Mouse (Mus musculus) MEL (cell line): ENCODE results near the gene Dgcr8. TPM values are rescaled to one million over a fixed set of nuclear protein-coding genes. Genes with fewer than 3 reads are reported as not detected.

Experiments used
- DNase-seq: peaks from one replicate; pipeline ENCODE4 v3.0.0; 2011; ENCODE audit warnings: low read depth, low spot score
- H3K27ac ChIP-seq: 2 replicates; pipeline ENCODE4 v1.5.1; 2012; ENCODE audit warnings: low read depth, mild to moderate bottlenecking, control low read depth, low read length, moderate library complexity; ENCODE audit not compliant: control insufficient read depth
- H3K27me3 ChIP-seq, 2 experiments: fragments of 150-350 bp in 1 of 2; sonication (generic) in 1 of 2; 2 replicates each; pipeline ENCODE4 v1.6.1; 2012; ENCODE audit warnings: low read length in 2 of 2, mild to moderate bottlenecking in 2 of 2, improper control_type of control experiment in 1 of 2, moderate library complexity in 1 of 2; ENCODE audit not compliant: insufficient read depth in 2 of 2, control insufficient read depth in 1 of 2
- H3K36me3 ChIP-seq, 2 experiments: 2 replicates each; pipeline ENCODE4 v1.6.1; 2012 to 2014; ENCODE audit warnings: low read length in 2 of 2, improper control_type of control experiment in 1 of 2, inconsistent platforms in 1 of 2, mild to moderate bottlenecking in 1 of 2; ENCODE audit not compliant: insufficient read depth in 2 of 2, control insufficient read depth in 1 of 2
- H3K4me1 ChIP-seq, 2 experiments: fragments of 150-350 bp in 1 of 2; sonication (generic) in 1 of 2; 2 replicates each; pipeline ENCODE4 v1.6.1; 2012; ENCODE audit warnings: low read length in 2 of 2, improper control_type of control experiment in 1 of 2, mild to moderate bottlenecking in 1 of 2; ENCODE audit not compliant: insufficient read depth in 2 of 2, control insufficient read depth in 1 of 2
- H3K4me3 ChIP-seq, 2 experiments: fragments of 150-350 bp in 1 of 2; sonication (generic) in 1 of 2; 2 replicates each; pipeline ENCODE4 v1.5.1; 2012; ENCODE audit warnings: low read depth in 2 of 2, low read length in 2 of 2, mild to moderate bottlenecking in 2 of 2, moderate library complexity in 2 of 2, control low read depth in 1 of 2, improper control_type of control experiment in 1 of 2; ENCODE audit not compliant: control insufficient read depth in 1 of 2, insufficient read depth in 1 of 2
- H3K79me2 ChIP-seq: 2 replicates; pipeline ENCODE4 v1.6.1; 2012; ENCODE audit warnings: mild to moderate bottlenecking, low read length, moderate library complexity; ENCODE audit not compliant: control insufficient read depth, poor library complexity, insufficient read depth
- H3K9ac ChIP-seq: 2 replicates; pipeline ENCODE4 v1.6.1; 2012; ENCODE audit warnings: low read depth, mild to moderate bottlenecking, control low read depth, low read length, moderate library complexity; ENCODE audit not compliant: control insufficient read depth, poor library complexity, severe bottlenecking
- H3K9me3 ChIP-seq: fragments of 150-350 bp; sonication (generic); replicated peaks from 2 replicates; pipeline ENCODE4 v1.6.1; 2012; ENCODE audit warnings: mild to moderate bottlenecking, low read length, improper control_type of control experiment, moderate library complexity; ENCODE audit not compliant: insufficient read depth
- CHD1 ChIP-seq: IDR thresholded peaks from 2 replicates; pipeline ENCODE4 v1.6.1; 2012; ENCODE audit warnings: low read depth, mild to moderate bottlenecking, inconsistent platforms, low read length, improper control_type of control experiment
- CHD2 ChIP-seq: IDR thresholded peaks from 2 replicates; pipeline ENCODE4 v1.6.1; 2011; ENCODE audit warnings: low read length, improper control_type of control experiment
- E2F4 ChIP-seq: IDR thresholded peaks from 2 replicates; pipeline ENCODE4 v1.6.1; 2011; ENCODE audit warnings: low read depth, low read length, improper control_type of control experiment, borderline replicate concordance
- ELF1 ChIP-seq: IDR thresholded peaks from 2 replicates; pipeline ENCODE4 v1.6.1; 2014; ENCODE audit warnings: low read depth, mild to moderate bottlenecking, inconsistent platforms, low read length, improper control_type of control experiment, moderate library complexity
- ETS1 ChIP-seq: IDR thresholded peaks from 2 replicates; pipeline ENCODE4 v1.6.1; 2012; ENCODE audit warnings: low read depth, mild to moderate bottlenecking, inconsistent platforms, low read length, improper control_type of control experiment, moderate library complexity
- GABPA ChIP-seq: IDR thresholded peaks from 2 replicates; pipeline ENCODE4 v1.6.1; 2012; ENCODE audit warnings: low read depth, mild to moderate bottlenecking, inconsistent platforms, low read length, improper control_type of control experiment, moderate library complexity
- GATA1 ChIP-seq: IDR thresholded peaks from 2 replicates; pipeline ENCODE4 v1.6.1; 2011; ENCODE audit warnings: low read depth, low read length, improper control_type of control experiment
- HCFC1 ChIP-seq: IDR thresholded peaks from 2 replicates; pipeline ENCODE4 v1.6.1; 2012; ENCODE audit warnings: low read depth, mild to moderate bottlenecking, inconsistent platforms, low read length, improper control_type of control experiment, moderate library complexity
- JUND ChIP-seq: IDR thresholded peaks from 2 replicates; pipeline ENCODE4 v1.6.1; 2011; ENCODE audit warnings: low read depth, mild to moderate bottlenecking, improper control_type of control experiment, low read length
- KAT2A ChIP-seq: conservative IDR thresholded peaks from 2 replicates; pipeline ENCODE4 v1.6.1; 2012; ENCODE audit warnings: low read depth, low read length, improper control_type of control experiment, inconsistent platforms
- MAFK ChIP-seq: IDR thresholded peaks from 2 replicates; pipeline ENCODE4 v1.6.1; 2011; ENCODE audit warnings: low read depth, mild to moderate bottlenecking, low read length, improper control_type of control experiment, borderline replicate concordance
- MAX ChIP-seq: IDR thresholded peaks from 2 replicates; pipeline ENCODE4 v1.6.1; 2011; ENCODE audit warnings: low read length, improper control_type of control experiment
- MAZ ChIP-seq: IDR thresholded peaks from 2 replicates; pipeline ENCODE4 v1.6.1; 2012; ENCODE audit warnings: low read depth, mild to moderate bottlenecking, inconsistent platforms, low read length, improper control_type of control experiment
- MEF2A ChIP-seq: IDR thresholded peaks from 2 replicates; pipeline ENCODE4 v1.6.1; 2014; ENCODE audit warnings: low read depth, mild to moderate bottlenecking, inconsistent platforms, low read length, improper control_type of control experiment; ENCODE audit not compliant: poor library complexity, insufficient replicate concordance, severe bottlenecking; ENCODE audit errors: extremely low read depth
- MYB ChIP-seq: IDR thresholded peaks from 2 replicates; pipeline ENCODE4 v1.6.1; 2011; ENCODE audit warnings: mild to moderate bottlenecking, low read depth, low read length, improper control_type of control experiment
- NELFE ChIP-seq: IDR thresholded peaks from 2 replicates; pipeline ENCODE4 v1.6.1; 2011; ENCODE audit warnings: low read depth, low read length, improper control_type of control experiment
- POLR2A ChIP-seq, 2 experiments: IDR thresholded peaks; 2 replicates each; pipeline ENCODE4 v1.6.1; 2011 to 2012; ENCODE audit warnings: low read length in 2 of 2, mild to moderate bottlenecking in 2 of 2, control low read depth in 1 of 2, improper control_type of control experiment in 1 of 2, low read depth in 1 of 2, moderate library complexity in 1 of 2; ENCODE audit not compliant: control insufficient read depth in 1 of 2, insufficient read depth in 1 of 2, poor library complexity in 1 of 2
- POLR2AphosphoS2 ChIP-seq: IDR thresholded peaks from 2 replicates; pipeline ENCODE4 v1.6.1; 2011; ENCODE audit warnings: low read length, improper control_type of control experiment
- POLR2AphosphoS5 ChIP-seq: IDR thresholded peaks from 2 replicates; pipeline ENCODE4 v1.6.1; 2012; ENCODE audit warnings: low read depth, borderline replicate concordance, mild to moderate bottlenecking, inconsistent platforms, low read length, moderate library complexity, mixed read lengths
- RAD21 ChIP-seq: IDR thresholded peaks from 2 replicates; pipeline ENCODE4 v1.6.1; 2011; ENCODE audit warnings: mild to moderate bottlenecking, low read depth, low read length, improper control_type of control experiment
- RCOR1 ChIP-seq: IDR thresholded peaks from 2 replicates; pipeline ENCODE4 v1.6.1; 2012; ENCODE audit warnings: low read depth, mild to moderate bottlenecking, inconsistent platforms, low read length, improper control_type of control experiment
- SIN3A ChIP-seq: IDR thresholded peaks from 2 replicates; pipeline ENCODE4 v1.6.1; 2012; ENCODE audit warnings: low read length, improper control_type of control experiment, inconsistent platforms
- SMC3 ChIP-seq: IDR thresholded peaks from 2 replicates; pipeline ENCODE4 v1.6.1; 2011; ENCODE audit warnings: low read depth, low read length, improper control_type of control experiment
- TBP ChIP-seq: IDR thresholded peaks from 2 replicates; pipeline ENCODE4 v1.8.0; 2011; ENCODE audit warnings: low read depth, low read length, improper control_type of control experiment
- TCF12 ChIP-seq: IDR thresholded peaks from 2 replicates; pipeline ENCODE4 v1.6.1; 2014; ENCODE audit warnings: low read depth, mild to moderate bottlenecking, inconsistent platforms, low read length, improper control_type of control experiment, moderate library complexity
- UBTF ChIP-seq: IDR thresholded peaks from 2 replicates; pipeline ENCODE4 v1.6.1; 2012; ENCODE audit warnings: low read depth, mild to moderate bottlenecking, inconsistent platforms, low read length, improper control_type of control experiment, moderate library complexity, borderline replicate concordance; ENCODE audit not compliant: insufficient read depth
- USF1 ChIP-seq: IDR thresholded peaks from 2 replicates; pipeline ENCODE4 v1.6.1; 2014; ENCODE audit warnings: low read depth, mild to moderate bottlenecking, inconsistent platforms, low read length, improper control_type of control experiment, moderate library complexity
- USF2 ChIP-seq, 2 experiments: IDR thresholded peaks; 2 replicates each; pipeline ENCODE4 v1.6.1; 2011 to 2012; ENCODE audit warnings: improper control_type of control experiment in 2 of 2, low read length in 2 of 2, borderline replicate concordance in 1 of 2, inconsistent platforms in 1 of 2, low read depth in 1 of 2, mild to moderate bottlenecking in 1 of 2; ENCODE audit not compliant: insufficient read depth in 1 of 2
- ZC3H11A ChIP-seq: IDR thresholded peaks from 2 replicates; pipeline ENCODE4 v1.6.1; 2012; ENCODE audit warnings: low read depth, mild to moderate bottlenecking, inconsistent platforms, low read length, improper control_type of control experiment
- ZKSCAN1 ChIP-seq: IDR thresholded peaks from 2 replicates; pipeline ENCODE4 v1.6.1; 2012; ENCODE audit warnings: low read depth, mild to moderate bottlenecking, inconsistent platforms, low read length, improper control_type of control experiment, moderate library complexity
- ZMIZ1 ChIP-seq: IDR thresholded peaks from 2 replicates; pipeline ENCODE4 v1.6.1; 2012; ENCODE audit warnings: low read depth, mild to moderate bottlenecking, inconsistent platforms, low read length, improper control_type of control experiment, moderate library complexity
- ZNF384 ChIP-seq: IDR thresholded peaks from 2 replicates; pipeline ENCODE4 v1.6.1; 2012; ENCODE audit warnings: low read depth, mild to moderate bottlenecking, inconsistent platforms, low read length, improper control_type of control experiment
- polyA plus RNA-seq, 2 experiments: library from polyadenylated mRNA; stranded (reverse) in 1 of 2; unstranded in 1 of 2; fragments of >175 nt in 1 of 2; fragments of >200 nt in 1 of 2; gene quantifications; 2 replicates each; pipeline versions ENCODE4 v1.2.1 to v1.2.4; 2012; ENCODE audit warnings: low replicate concordance in 2 of 2, low read depth in 1 of 2; ENCODE audit not compliant: insufficient read length in 2 of 2, insufficient read depth in 1 of 2, missing spikeins in 1 of 2
- total RNA-seq: library from RNA; depleted of rRNA; stranded (reverse); fragments of 300-350 nt; gene quantifications from 2 replicates; pipeline ENCODE4 v1.2.3, GENCODE M21; 2012

Gene Dgcr8
- total and polyA plus RNA-seq, 3 experiments, result 39.6 to 40.3 TPM; not detected in 1

GRCm38 (mm10) chr16:18249364-18249967 is 39.6 kb downstream of the Dgcr8 start (continued):
- TF ChIP-seq POLR2AphosphoS2 (peak; percentile 82), ETS1 (peak; percentile 64)

GRCm38 (mm10) chr16:18248433-18249363 is 40.3 kb downstream of the Dgcr8 start, which contains the start of the genes Trmt2a and Ranbp1:
Trmt2a (plus strand) TSS chr16:18248679.
Ranbp1 (minus strand) TSS chr16:18248732.
- H3K4me1 ChIP-seq, result peaks cover 4 to 18% of the 10 kb centered on the region in 2 experiments; a peak in 3 of 4 replicates
- peaks cover 38 to 43% of the 10 kb centered on the region in 2 experiments for H3K36me3 ChIP-seq
- TF ChIP-seq MAZ (peak; percentile 99), ZKSCAN1 (no peak), GABPA (no peak), MYB (no peak), MAX (no peak), CHD1 (no peak), CHD2 (peak; percentile 77), UBTF (no peak), HCFC1 (peak; percentile 91), KAT2A (peak; percentile 88), SIN3A (peak; percentile 89), RAD21 (no peak), TBP (peak; percentile 46; the same call in 1 of the 2 replicates), USF1 (peak; percentile 39; the same call in 1 of the 2 replicates), MEF2A (no peak), GATA1 (no peak), POLR2AphosphoS5 (no peak; the same call in 1 of the 2 replicates), E2F4 (peak; percentile 99; the same call in 1 of the 2 replicates), ELF1 (peak; percentile 96), USF2 (IDR thresholded peaks at IDR 0.05; ENCODE audit: borderline replicate concordance in 1 of 2, insufficient read depth in 1 of 2, low read depth in 1 of 2, low read length in 2 of 2) (no peak), JUND (no peak), RCOR1 (no peak), SMC3 (no peak), MAFK (no peak), NELFE (peak; percentile 92), POLR2AphosphoS2 (peak; percentile 98), ZNF384 (no peak), ZMIZ1 (peak; percentile 34; the same call in 1 of the 2 replicates), TCF12 (peak; percentile 62; the same call in 1 of the 2 replicates), ZC3H11A (no peak), POLR2A (IDR thresholded peaks at IDR 0.05; ENCODE audit: control insufficient read depth in 1 of 2, insufficient read depth in 1 of 2, low read depth in 1 of 2, low read length in 2 of 2, poor library complexity in 1 of 2) (peak; percentile 89 to 94)

More at GRCm38 (mm10) chr16:18248433-18249363, 40.3 kb downstream of the Dgcr8 start, which contains the start of the genes Trmt2a and Ranbp1:
- no peaks in the 10 kb centered on the region for H3K9me3 ChIP-seq
- H3K27ac ChIP-seq, result peak within 1 kb of the TSS; percentile 88
- peaks cover 62% of the 10 kb centered on the region for H3K79me2 ChIP-seq
- peak within 1 kb of the TSS; percentile 99 for H3K9ac ChIP-seq
- H3K4me3 ChIP-seq, result peak within 1 kb of the TSS; percentile 69 to 94
- no peaks in the 10 kb centered on the region for H3K27me3 ChIP-seq
- peak; percentile 99 for DNase-seq
